Mouse (Mus musculus): ENCODE results near the gene 4930467E23Rik.
"Not testable (repeated sequence)": the region's sequence is repeated elsewhere in the genome, so short reads cannot be mapped to it uniquely, and the experiment has no call there.

DNA sequence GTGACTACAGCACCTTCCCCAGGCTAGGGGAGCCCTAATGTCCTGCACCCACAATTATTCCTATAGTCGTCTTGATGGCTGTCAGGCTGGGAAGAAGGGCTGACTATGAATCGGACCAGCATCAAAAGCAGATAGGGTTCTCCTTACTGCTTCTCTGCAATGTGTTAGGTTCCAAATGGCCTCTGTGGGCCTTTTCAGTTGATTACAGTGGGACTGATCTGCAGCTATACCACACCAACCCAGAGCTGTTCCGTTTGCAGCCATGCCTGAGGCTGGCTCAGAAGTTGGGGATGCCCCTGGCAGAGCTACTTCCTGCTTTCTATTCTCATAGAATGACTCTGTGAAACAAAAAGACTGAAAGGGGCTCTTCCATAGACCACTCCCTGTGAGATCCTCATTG, 53.4 kb downstream of the 4930467E23Rik start:
- TF ChIP-seq POLR2A (IDR thresholded peaks at IDR 0.05; ENCODE audit: insufficient read depth, low read depth, low read length); CTCF (IDR thresholded peaks at IDR 0.05); EP300 (IDR thresholded peaks at IDR 0.05; ENCODE audit: insufficient read depth, low read depth, low read length): not testable (repeated sequence)

All from heart, adult 2 months (tissue).